Mouse (Mus musculus) heart, postnatal 0 days (tissue): ENCODE measurements at regions not wholly inside any gene's neighbourhood (a gene's known extent, or its start where the extent isn't known, plus 50 kb on each side); places are given as distances from the start of the nearest gene placed in this dataset.

ENCODE experiments used
- CTCF ChIP-seq: IDR thresholded peaks from 2 replicates; pipeline ENCODE4 v1.5.1; 2016; ENCODE audit warnings: antibody characterized with exemption, control low read depth, low read depth
- EP300 ChIP-seq: IDR thresholded peaks from 2 replicates; pipeline ENCODE4 v1.6.1; 2016; ENCODE audit warnings: antibody characterized with exemption, low read depth

DNA sequence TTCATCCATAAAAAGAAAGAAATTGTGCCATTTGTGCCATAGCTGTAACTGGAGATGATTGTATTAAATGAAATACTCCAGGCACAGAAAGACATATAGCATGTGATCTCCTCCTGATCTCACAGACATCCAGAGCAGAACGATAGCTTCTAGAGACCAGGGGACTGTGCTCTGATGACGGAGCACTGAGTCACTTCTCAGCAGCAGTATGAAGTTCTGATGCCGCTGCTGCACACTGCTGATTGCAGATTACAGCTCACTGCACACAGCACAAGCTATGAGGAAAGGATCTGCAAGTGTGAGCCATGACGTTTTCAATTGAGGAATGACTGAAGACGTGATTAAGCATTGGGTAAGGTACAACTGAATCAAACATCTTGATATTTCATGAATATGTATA lies 190.6 kb upstream of the Adamts9 start:
- TF ChIP-seq CTCF, result no peak
- no peak for TF ChIP-seq EP300
